Mouse (Mus musculus): Measurements from ENCODE around the gene Abcc5.
"Not testable (repeated sequence)": the region's sequence is repeated elsewhere in the genome, so short reads cannot be mapped to it uniquely, and the experiment has no call there.

The Abcc5 gene

DNA sequence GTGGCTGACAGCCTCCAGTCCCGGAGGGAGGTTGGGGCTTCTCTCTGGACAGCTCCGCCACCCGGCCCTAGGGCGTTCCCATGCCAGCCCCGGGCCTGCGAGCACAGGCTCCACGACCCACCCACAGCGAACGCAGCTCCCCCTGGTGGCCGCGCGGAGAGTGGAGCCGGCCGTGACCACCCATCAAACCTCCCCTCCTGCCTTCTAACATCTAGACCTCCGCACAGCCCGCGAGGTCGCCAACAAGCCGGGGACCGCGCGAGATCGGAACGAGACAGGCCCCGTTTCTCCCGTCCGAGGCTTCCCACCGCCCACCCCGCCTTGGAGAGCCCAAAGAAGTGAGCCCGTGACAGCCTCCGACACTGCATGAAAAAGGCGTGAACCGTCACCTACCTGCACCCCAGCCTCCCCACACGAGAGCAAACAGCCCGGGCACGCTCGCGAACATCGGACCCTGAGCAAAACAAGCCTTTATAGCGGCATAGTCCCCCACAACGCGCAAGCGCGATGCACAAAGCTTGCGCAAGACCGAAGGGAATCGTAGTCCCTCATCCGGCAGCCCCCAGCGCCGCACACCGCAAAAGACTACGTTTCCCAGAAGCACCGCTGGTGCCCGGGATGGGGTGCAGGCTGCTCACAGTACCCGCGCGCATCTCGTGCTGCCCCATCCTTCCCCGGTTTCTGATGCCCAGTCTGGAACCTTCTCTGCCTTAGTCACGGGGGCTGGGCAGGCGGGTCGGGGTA, at the start of gene Abcc5:
TSS of gene Abcc5 (minus strand) at position 540 of the 744 bp plus-strand sequence.
- peak; percentile 91 for DNase-seq

DNA sequence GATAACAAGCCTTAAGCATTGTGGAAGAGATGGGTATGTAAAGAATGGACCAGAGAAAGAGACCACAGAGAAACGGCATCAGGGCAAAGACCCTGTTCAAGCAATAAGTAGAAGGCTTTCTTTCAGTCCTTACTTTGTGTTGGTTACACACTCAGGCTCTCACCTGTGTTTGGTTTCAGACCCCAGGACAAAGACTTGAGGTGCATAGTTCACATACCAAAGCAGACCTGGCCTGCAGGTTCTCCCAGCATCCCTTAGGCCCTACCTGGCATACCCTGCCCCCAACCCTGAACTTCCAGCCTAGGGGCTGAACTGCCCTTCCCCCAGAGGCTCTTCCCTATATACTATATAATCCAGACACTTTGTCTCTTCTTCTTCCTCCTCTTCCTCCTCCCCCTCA, 49.1 kb upstream of the Abcc5 start:
- DNase-seq, result no peak

DNA sequence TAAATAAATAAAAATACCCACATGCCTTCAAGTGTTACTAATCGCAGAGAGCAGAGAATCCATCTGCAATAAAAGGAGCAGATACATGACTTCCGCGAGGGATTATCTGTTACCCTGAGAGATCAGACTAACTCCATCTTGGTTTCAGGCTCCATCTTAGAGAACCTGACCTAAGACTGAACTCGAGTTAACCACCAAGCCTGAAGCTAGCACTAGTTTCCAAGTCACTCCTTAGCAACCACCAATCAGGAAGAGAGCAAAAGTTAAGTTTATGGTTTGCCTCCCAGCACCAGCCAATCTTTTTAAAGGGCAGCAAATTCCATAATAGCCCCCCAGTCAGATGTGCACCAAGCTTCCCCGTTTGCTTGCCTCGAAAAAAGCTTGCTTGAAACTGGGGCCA, 48.6 kb upstream of the Abcc5 start:
- no peak for DNase-seq

DNA sequence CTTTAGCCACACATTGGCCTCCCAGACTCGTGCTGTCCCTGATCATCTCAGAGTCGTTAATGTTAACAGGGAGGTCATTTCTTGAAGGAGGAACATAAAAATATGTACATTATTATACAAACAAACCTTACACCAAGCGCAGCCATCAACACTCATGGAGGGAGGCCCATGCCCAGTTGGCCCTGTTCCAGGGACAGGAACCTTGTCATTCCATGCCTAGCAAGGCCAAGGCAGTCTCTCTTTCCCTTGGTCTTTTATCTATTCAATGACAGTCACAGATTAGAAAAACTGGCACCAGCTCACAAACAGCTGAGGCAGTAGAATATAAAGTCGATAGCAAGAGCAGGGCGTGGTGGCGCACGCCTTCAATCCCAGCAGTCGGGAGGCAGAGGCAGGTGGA, 48.0 kb upstream of the Abcc5 start:
- no peak for DNase-seq

DNA sequence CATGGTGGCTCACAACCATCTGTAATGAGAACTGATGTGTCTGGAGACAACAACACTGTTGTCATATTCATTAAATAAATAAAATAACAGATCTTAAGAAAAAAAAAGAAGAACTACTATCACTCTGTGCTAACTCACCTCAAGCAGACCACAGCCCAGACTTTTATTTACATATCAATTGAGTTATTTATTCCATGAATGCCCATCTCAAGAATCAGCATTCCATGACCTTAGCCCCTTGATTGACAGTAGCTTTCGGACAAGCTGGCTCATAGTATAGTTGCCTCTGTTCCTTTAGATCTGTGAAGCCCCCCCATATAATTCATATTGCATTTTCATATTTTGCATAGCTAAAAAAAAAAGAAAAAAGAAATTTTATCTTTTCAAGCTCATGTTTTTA, 47.6 kb upstream of the Abcc5 start:
- no peak for DNase-seq

DNA sequence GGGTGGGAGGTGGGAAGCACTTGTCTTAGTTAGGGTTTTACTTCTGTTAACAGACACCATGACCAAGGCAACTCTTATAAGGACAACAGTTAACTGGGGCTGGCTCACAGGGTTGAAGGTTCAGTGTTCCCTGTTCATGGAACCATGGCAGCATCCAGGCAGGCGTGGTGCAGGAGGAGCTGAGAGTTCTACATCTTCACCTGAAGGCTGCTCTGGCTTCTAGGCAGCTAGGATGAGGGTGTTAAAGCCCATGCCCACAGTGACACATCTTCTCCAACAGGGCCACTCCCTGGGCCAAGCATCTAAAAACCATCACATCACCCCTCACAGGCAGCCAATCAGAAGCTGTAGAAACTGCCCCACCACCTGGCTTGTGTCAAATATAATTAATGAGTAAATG, 45.5 kb upstream of the Abcc5 start:
- no peak for DNase-seq

DNA sequence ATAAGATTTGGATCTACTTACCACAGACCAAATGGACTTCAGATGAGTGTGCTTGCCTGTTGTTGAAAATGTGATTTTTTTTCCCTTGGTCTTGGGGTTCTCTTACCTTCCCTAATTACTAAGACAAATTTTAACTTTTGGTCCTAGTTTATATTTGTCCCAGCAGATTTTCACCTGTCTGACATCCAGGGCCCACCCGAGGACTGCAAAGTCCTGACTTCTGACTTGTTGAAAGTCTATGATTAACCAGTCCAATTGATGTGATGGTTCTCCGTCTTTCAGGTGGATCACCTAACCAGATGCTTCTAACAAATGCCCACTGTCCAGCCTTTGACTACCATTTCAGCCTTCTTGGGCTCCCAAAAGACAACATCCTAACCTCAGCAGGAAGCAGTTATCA, 44.8 kb upstream of the Abcc5 start:
- no peak for DNase-seq

DNA sequence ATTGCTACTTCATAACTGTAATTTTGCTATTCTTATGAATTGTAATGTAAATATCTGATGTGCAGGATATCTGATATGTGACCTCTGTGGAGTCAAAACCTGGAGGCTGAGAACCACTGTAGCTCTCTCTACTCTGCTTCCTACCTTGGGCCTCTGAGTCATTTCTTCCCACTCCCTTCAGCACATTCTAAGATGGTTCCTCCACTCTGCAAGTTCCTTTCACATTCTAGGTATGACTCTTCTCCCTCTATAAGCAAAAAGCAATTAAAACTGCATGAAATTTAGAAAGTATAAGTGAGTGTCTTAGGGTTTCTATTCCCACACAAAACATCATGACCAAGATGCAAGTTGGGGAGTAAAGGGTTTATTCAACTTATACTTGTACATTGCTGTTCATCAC, 38.5 kb upstream of the Abcc5 start:
- DNase-seq, result no peak

DNA sequence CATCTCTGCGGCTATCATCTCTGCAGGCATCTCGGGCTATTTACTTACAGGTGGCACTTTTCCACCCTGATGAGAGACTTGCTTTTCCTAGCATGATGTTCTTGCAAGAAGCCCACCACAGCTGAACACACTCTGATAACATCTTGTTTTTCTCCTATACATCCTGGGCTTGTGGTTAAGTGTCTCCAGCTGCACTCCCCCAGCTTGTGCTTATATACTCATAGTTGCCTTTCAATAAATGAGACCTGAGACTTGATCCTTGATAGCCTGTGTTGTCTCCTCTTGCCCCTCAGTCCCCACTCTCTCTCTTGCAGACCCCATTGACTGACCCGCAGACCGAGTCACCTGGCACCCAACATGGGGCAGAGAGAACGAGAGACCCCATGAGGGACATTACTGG, 32.5 kb upstream of the Abcc5 start:
- not testable (repeated sequence) for DNase-seq

DNA sequence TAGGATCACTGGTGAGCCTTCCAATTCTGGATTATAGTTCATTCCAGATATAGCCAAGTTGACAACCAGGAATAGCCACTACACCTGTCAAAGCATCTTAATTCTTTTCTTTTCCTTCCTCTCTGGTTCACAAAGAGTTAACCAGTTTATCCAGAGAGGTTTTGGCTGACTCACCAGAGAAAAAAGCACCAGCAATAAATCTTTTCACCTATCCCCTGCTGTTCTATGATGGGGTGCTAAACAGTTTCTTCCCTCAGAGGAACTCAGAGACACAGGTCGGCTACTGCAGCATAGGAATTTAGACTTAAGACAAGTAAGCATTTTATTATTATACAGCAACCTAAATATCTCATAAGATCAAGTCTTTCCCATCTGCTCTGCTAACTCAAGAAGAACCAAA, 29.9 kb upstream of the Abcc5 start:
- DNase-seq, result no peak

DNA sequence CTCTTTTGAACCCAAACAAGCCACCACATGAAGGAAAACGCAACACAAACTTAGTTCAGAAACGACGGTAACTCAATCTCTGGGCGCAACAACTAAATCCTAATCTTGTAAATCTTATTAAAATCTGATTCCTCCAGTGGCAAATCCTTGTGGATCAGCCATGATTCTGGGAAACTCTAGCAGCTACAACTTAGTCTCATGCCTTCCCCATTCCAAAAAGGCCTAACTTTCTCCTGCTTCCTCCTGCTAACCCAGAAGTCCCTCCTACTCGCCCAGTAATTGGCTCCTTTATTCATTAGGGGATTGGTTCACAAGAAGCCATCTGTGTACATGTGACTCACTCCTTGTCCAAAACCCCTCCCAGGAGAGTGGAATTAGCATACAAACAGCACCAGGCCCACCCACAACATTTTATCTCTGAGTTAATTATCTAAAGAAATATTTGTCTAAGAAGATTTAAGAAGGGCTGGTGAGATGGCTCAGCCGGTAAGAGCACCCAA, 28.0 kb upstream of the Abcc5 start:
- no peak for DNase-seq

DNA sequence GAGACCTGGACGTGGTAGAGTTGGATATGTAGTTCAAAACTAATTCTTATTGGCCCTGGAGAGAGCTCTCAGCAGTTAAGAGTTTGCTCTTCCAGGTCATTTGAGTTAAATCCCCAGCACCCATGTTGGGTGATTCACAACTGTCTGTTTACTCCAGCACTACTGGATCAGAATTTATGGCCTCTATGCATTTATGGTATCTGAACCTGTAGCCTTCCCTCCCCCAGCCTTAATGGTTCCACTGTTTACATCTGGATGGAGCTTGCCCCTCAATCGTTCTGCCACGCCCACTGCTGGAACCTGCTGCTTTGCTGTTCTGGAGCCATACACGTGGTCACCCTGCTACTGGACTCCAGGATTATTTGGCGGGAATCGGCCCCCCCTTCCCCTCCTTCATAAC, 25.6 kb upstream of the Abcc5 start:
- DNase-seq, result no peak

DNA sequence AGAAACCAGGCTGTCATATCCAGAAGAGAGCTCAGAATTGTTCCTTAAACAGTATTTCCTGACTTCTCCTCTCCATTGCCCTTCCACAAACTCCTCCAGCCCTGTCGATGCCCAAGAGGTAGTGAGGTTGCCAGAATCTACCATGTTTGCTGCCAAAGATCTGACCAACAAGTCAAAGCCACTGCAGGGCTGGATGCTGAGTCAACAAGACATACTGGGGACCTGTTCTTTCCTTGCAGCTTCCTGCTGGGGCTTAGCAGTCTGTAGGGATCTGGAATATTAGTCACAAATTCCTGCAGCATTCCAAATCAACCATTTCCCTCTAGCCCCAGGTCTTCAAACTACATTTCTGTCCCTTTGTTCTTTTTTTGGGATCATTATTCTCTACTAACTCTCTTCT, 19.7 kb upstream of the Abcc5 start:
- DNase-seq, result no peak

DNA sequence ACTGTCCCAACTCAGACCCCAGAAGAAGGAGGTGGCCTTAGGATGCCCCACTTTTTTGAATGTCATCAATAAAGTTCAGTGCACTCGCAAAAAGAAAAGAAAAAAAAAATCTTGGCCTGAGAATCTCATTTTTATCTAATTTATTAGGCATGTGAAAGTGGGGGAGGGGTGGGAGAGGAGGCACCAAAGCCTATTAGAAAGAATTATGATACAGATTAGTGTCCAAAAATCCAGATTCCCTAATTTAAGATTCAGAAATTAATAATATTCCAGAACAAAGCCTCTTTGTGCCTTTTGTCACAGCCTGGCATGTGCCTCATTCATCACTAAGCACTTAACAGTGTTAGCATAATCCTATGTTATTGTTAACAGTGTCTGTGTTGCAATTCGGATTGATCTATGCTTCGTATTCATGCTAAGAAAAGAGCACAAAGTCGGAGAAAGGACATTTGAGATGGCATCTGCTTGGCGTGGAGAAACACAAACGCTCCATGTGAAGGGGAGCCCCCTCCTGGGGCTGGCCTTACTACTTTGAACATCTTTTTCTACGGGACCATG, 18.7 kb upstream of the Abcc5 start:
- DNase-seq, result no peak

DNA sequence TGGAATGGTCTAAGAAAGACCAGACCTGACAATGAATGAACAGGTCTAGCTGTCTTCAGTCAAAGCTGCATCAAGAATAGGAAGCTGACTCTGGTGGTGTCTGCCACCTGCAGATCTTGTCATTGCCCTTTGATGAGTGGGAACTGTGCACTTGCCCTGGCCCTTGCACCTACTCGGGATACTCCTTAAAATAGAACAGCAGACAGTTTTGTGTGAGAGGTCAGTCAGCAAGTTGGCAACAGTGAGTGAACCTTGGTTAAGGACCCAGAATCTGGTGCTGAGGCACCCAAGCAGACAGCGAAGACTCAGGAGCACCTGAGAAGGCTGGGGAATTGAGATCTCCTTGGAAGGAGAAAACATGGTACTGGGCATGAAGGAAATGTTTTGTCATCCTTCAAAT, 16.7 kb upstream of the Abcc5 start:
- DNase-seq, result no peak

DNA sequence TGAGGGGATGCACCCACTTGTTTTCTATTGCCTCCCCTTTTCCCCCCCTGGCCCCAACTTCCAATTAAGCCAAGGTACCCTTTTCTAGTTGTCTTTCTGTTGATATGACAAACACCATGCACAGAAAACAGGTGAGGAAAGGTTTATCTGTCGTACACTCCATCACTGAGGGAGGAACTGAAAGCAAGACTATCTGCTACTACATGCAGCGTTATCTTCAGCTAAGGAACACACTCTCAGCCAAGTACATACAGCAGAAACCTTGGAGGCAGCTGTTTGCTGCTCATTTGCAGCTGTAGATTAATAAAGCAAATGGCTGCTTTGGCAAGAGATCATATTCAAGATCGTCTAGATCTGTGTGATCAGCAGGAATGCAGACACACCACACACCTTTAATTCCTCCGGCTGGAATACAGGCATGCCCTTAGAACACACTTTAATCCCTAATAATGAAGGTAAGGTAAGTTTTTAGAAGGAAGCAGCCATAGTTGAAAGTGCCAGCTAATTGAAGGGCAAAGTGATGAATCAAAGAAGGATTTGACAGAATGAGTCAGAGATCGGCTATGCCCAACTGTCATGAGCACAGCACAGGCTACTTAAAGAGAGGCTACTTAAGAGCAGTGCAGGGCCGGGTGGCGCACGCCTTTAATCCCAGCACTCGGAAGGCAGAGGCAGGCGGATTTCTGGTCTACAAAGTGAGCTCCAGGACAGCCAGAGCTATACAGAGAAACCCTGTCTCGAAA, 12.7 kb upstream of the Abcc5 start:
- DNase-seq, result no peak

DNA sequence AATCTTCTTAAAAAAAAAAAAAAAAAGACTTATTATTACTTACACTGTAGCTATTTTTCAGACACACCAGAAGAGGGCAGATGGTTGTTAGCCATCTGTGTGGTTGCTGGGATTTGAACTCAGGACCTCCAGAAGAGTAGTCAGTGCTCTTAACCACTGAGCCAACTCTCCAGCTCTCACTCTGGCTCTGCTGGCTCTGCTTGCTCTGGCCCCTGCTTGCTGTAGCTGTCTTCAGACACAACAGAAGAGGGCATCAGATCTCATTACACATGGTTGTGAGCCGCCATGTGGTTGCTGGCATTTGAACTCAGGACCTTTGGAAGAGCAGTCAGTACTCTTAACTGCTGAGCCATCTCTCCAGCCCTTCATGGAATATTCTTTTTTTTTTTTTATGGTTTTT, 11.9 kb upstream of the Abcc5 start:
- not testable (repeated sequence) for DNase-seq

DNA sequence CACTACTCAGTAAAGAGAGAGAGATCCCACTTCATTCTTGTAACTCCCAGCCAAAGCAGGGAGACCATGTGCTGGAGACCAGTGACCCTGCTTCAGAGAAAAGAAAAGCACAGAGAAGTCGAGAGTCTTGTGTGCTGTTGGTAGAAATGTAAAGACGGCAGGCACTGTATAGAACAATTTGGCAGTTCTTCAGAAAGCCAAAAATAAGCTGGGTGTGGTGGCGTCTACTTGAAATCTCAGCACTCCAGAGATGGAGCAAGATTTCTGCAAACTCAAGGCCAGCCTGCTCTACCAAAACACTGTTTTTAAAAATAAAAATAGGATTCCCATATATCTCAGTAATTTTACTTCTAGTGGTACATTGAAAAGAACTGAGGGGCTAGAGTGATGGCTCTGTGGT, 10.1 kb upstream of the Abcc5 start:
- no peak for DNase-seq

DNA sequence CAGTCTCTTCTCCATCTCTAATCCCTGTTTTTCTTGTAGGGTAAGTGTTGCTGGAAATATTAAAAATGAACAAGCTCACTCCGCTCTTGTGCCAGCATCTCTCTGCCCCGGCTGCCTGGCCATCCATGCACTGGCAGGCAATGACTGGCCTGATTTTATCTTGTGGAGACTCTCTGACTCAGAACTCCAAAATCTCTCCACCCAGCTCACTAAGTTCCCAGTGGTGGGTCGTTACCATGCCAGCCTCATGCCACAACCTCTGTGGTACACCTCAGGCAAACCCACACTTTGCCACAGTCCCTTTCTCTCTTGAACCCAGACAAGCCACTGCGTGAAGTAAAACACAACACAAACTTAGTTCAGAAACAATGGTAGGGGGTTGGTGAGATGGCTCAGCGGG, 3.1 kb upstream of the Abcc5 start:
- DNase-seq, result no peak

DNA sequence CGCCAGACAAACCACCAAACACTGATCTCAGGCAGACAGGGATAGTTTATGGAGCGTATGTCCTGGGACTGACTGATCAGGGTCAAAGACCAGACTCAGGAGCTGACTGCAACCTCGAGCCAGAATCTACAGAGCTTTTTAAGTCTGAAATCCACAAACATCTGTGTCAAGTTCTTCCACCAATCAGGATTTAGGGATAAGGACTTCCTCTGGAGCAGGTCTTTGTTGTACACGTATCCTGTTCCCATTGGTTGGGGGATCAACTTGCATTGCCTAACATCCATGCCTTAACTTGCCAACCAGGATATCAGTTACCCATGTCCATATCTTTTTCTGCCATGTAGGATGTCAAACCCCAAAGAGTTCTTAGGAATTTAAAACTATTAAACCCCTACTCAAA, 1.4 kb upstream of the Abcc5 start:
- DNase-seq, result no peak

DNA sequence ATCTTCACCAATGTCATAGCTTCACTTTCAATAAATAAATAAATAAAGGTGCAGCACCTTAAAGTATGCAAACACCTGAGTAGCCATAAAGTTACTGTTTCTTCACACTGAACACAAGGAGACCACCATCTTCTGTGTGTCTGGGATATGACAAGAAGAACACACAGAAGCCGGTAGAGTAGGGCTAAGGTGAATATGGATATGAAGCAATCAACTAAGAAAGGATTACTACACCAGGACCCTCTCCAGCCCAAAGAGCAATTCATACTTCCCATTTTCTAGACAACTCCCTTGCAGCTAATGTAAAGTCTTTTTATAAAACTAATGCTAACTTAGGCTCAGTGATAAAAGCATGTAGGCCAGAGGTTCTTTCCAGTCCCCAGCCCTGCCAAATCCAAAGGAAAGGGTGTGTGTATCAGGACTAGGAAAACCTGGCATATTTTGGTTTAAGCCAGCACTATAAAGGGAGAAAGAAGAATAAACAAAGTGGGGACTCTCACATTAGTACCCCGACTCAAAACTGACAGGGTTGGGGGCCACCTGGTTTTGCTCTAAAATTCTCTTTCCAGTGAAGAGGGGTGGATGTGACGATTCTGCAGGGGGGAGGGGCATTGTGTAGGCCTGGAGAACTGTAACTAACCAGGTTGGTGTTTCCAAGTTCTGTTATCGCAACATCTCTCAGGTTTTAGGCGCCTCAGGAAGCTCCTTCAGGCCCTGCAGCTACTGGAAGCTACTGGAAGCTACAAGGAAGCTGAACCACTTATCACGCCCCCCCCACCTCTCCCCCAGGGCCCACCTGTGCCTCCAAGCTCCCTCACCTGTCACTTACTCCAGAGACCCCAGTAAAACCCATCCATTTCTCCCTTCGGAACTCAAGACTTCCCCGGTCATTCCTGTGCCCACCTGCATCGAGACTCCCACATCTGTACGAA, 1.2 kb downstream of the Abcc5 start:
- DNase-seq, result no peak

DNA sequence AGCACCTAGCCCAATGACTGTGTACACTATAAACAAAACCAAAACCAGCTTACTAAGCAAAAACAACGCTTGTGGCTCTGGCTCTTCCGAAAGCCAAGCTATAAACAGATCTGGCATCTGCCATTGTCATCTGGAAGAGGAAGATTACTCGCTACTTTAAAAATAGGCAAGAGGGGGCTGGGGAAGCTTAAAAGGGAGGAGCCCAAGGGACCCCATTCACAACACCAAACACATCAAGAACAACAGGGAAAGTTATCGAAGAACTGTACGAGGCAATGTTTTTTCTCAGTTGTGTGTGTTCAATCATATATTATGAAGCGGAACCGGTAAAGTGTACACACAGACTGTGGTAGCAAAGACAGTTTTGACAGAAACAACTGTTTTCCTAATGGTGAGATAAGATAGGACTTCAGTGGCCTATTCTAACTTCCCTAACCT, 1.9 kb downstream of the Abcc5 start:
- DNase-seq, result no peak

Measured in kidney, adult 18-20 months (tissue).